Mouse (Mus musculus) Patski (cell line): ENCODE results near the gene Chkb. TPM values are rescaled to one million over a fixed set of nuclear protein-coding genes. Genes with fewer than 3 reads are reported as not detected.

Experiments used
- ATAC-seq: fragments of 100-300 bp; one replicate; pipeline ENCODE4 v1.8.0; 2021
- CTCF ChIA-PET: fragments of 350-600 bp; sonication (Branson Sonifier 250); formaldehyde crosslinking; loops from one replicate; lab custom pipeline; 2022; ENCODE audit warnings: inconsistent platforms; lab: Charles Lee
- POLR2A ChIA-PET: fragments of 350-600 bp; sonication (Branson Sonifier 250); formaldehyde crosslinking; loops from one replicate; lab custom pipeline; 2022; ENCODE audit warnings: antibody characterized with exemption, inconsistent platforms; lab: Charles Lee
- DNase-seq: peaks from one replicate; pipeline ENCODE4 v3.0.0-alpha.2; 2011; ENCODE audit warnings: low read depth, low spot score
- H3K27me3 ChIP-seq: fragments of 371-371 bp; one replicate; pipeline ENCODE4 v1.5.1; 2021
- CTCF ChIP-seq: fragments of 100-300 bp; IDR thresholded peaks from one replicate; pipeline ENCODE4 v1.5.1; 2021
- in situ Hi-C: fragments of 300-500 bp; cut with MboI; formaldehyde crosslinking; loops from 3 replicates; pipeline ENCODE4 v1.11.1; 2018; ENCODE audit warnings: low pct_unique_long_range_greater_than_20kb, mixed read lengths
- polyA plus RNA-seq: library from polyadenylated mRNA; unstranded; gene quantifications from one replicate; pipeline ENCODE4 v1.2.3, GENCODE M21; 2021

The Chkb gene
- polyA plus RNA-seq, 1 experiment from 2014 or later: 63.5 TPM

- peaks cover 30% of the 10 kb centered on the region for H3K27me3 ChIP-seq
- in situ Hi-C loops: loop anchor here (10.0 kb wide), 1 partner anchor 552 kb away; no protein-coding TSS in a partner anchor
- no peak for ATAC-seq
- POLR2A ChIA-PET: no interaction called here
- TF ChIP-seq CTCF: no peak
- no peak for DNase-seq
- CTCF ChIA-PET: no interaction called here
Observed at GRCm38 (mm10) chr15:89376957-89377356, 52.8 kb downstream of the Chkb start, which contains the start of gene Tymp. Gene Tymp, minus strand, starts transcription at chr15:89377039.

Other genes with a start within 250 kb of the Chkb start
- 444 TPM for gene Plxnb2, start 249.1 kb downstream of the Chkb start, polyA plus RNA-seq
- 11.3 TPM for gene Dennd6b, start 233.4 kb downstream of the Chkb start, polyA plus RNA-seq
- gene Ppp6r2, start 218.4 kb downstream of the Chkb start, polyA plus RNA-seq: 37.2 TPM
- gene Sbf1, start 114.6 kb downstream of the Chkb start, polyA plus RNA-seq: 150 TPM
- 0.14 TPM for gene Adm2, start 107.2 kb downstream of the Chkb start, polyA plus RNA-seq
- gene Miox, start 95.5 kb downstream of the Chkb start, polyA plus RNA-seq: not detected
- 65.9 TPM for gene Lmf2, start 74.2 kb downstream of the Chkb start, polyA plus RNA-seq
- gene Ncaph2, start 74.2 kb downstream of the Chkb start, polyA plus RNA-seq: 106 TPM
- gene Sco2, start 56.1 kb downstream of the Chkb start, polyA plus RNA-seq: 24.2 TPM
- gene Tymp, start 52.9 kb downstream of the Chkb start, polyA plus RNA-seq: 3.0 TPM
- gene Odf3b, start 50.6 kb downstream of the Chkb start, polyA plus RNA-seq: 0.36 TPM
- not detected for gene Klhdc7b, start 45.0 kb downstream of the Chkb start, polyA plus RNA-seq
- not detected for gene Syce3, start 19.4 kb downstream of the Chkb start, polyA plus RNA-seq
- 1.7 TPM for gene Cpt1b, start 4.0 kb downstream of the Chkb start, polyA plus RNA-seq
- gene C730034F03Rik, start 319 bp downstream of the Chkb start, polyA plus RNA-seq: 1.3 TPM
- not detected for gene Gm44502, start 212 bp downstream of the Chkb start, polyA plus RNA-seq
- gene Mapk8ip2, start 24.0 kb upstream of the Chkb start, polyA plus RNA-seq: 0.17 TPM
- gene Arsa, start 47.5 kb upstream of the Chkb start, polyA plus RNA-seq: 71.1 TPM
- gene Shank3, start 69.7 kb upstream of the Chkb start, polyA plus RNA-seq: 2.0 TPM
- not detected for gene Acr, start 138.4 kb upstream of the Chkb start, polyA plus RNA-seq
- gene Rabl2, start 162.0 kb upstream of the Chkb start, polyA plus RNA-seq: 41.4 TPM